Mouse (Mus musculus) midbrain, embryonic 10.5 days (tissue): ENCODE data around the gene Tmem163. TPM values are rescaled to one million over a fixed set of nuclear protein-coding genes. Genes with fewer than 3 reads are reported as not detected.

Source experiments
- DNase-seq: peaks from one replicate; pipeline ENCODE4 v3.0.0-alpha.2; 2017; ENCODE audit warnings: low spot score
- H3K27ac ChIP-seq: fragments of 300-500 bp; sonication (generic); replicated peaks from 2 replicates; pipeline ENCODE4 v1.5.1; 2016; ENCODE audit warnings: mild to moderate bottlenecking
- H3K27me3 ChIP-seq: fragments of 300-500 bp; sonication (generic); 2 replicates; pipeline ENCODE4 v1.6.1; 2016; ENCODE audit warnings: low read depth, mild to moderate bottlenecking; ENCODE audit not compliant: poor library complexity, severe bottlenecking
- H3K36me3 ChIP-seq: fragments of 300-500 bp; sonication (generic); 2 replicates; pipeline ENCODE4 v1.6.1; 2016; ENCODE audit warnings: mild to moderate bottlenecking, moderate library complexity
- H3K4me1 ChIP-seq: fragments of 300-500 bp; sonication (generic); 2 replicates; pipeline ENCODE4 v1.6.1; 2016
- H3K4me3 ChIP-seq: fragments of 300-500 bp; sonication (generic); 2 replicates; pipeline ENCODE4 v1.5.1; 2016; ENCODE audit warnings: mild to moderate bottlenecking, moderate library complexity
- H3K9me3 ChIP-seq: fragments of 300-500 bp; sonication (generic); replicated peaks from 2 replicates; pipeline ENCODE4 v1.6.1; 2016; ENCODE audit warnings: mild to moderate bottlenecking
- WGBS: fragments of 180-500 bp; shearing (Covaris S2); methylation state at CpG from one replicate; pipeline ENCODE4 v1.1.7; 2016; 5-methylcytosine and 5-hydroxymethylcytosine counted together
- polyA plus RNA-seq: library from polyadenylated mRNA; unstranded; fragments of >200 nt; fragmentation: Nextera tagmentation; extraction: Ambion mirVana; gene quantifications from 2 replicates; pipeline ENCODE4 v1.2.1, GENCODE M21; 2016

Tmem163 gene
- polyA plus RNA-seq, 1 experiment from 2014 or later = 11.0 TPM

GRCm38 (mm10) chr1:127508067-127508739, 171.1 kb downstream of the Tmem163 start:
- 88% methylated on average over 16 of the region's 16 CpGs for WGBS
- Histone ChIP-seq H3K9me3 (no peaks in the 10 kb centered on the region), H3K27ac (0 out of 2 replicates have a peak overlapping the region, but pooled peaks have one; percentile 46), H3K4me1 (no peaks in the 10 kb centered on the region), H3K36me3 (no peaks in the 10 kb centered on the region), H3K27me3 (no peaks in the 10 kb centered on the region), H3K4me3 (no peak overlapping the region)
- DNase-seq = no peak

GRCm38 (mm10) chr1:127507042-127507650, 172.2 kb downstream of the Tmem163 start:
- Histone ChIP-seq H3K4me1 (no peaks in the 10 kb centered on the region), H3K27me3 (no peaks in the 10 kb centered on the region), H3K27ac (peak overlapping the region; percentile 46; the same call in 1 of the 2 replicates), H3K4me3 (no peak overlapping the region), H3K9me3 (no peaks in the 10 kb centered on the region), H3K36me3 (no peaks in the 10 kb centered on the region)
- WGBS = 85% methylated on average over 10 of the region's 10 CpGs
- no peak for DNase-seq

GRCm38 (mm10) chr1:127500701-127501100, 178.6 kb downstream of the Tmem163 start:
- H3K27ac ChIP-seq = peak overlapping the region; percentile 60
- no peaks in the 10 kb centered on the region for H3K36me3 ChIP-seq
- H3K9me3 ChIP-seq = no peaks in the 10 kb centered on the region
- no peak overlapping the region for H3K4me3 ChIP-seq
- WGBS = 83% methylated on average over 17 of the region's 17 CpGs
- peaks cover 4% of the 10 kb centered on the region for H3K4me1 ChIP-seq
- no peaks in the 10 kb centered on the region for H3K27me3 ChIP-seq
- DNase-seq = no peak

GRCm38 (mm10) chr1:127500219-127500618, 179.1 kb downstream of the Tmem163 start:
- Histone ChIP-seq H3K4me3 (no peak overlapping the region), H3K27ac (no peak overlapping the region), H3K9me3 (no peaks in the 10 kb centered on the region), H3K27me3 (no peaks in the 10 kb centered on the region), H3K4me1 (peaks cover 4% of the 10 kb centered on the region), H3K36me3 (no peaks in the 10 kb centered on the region)
- peak; percentile 84 for DNase-seq
- 9% methylated on average over 8 of the region's 8 CpGs for WGBS

GRCm38 (mm10) chr1:127498746-127499145, 180.6 kb downstream of the Tmem163 start:
- Histone ChIP-seq H3K27me3 (no peaks in the 10 kb centered on the region), H3K4me3 (no peak overlapping the region), H3K9me3 (no peaks in the 10 kb centered on the region), H3K27ac (no peak overlapping the region), H3K4me1 (peaks cover 4% of the 10 kb centered on the region), H3K36me3 (no peaks in the 10 kb centered on the region)
- 68% methylated on average over 9 of the region's 9 CpGs for WGBS
- no peak for DNase-seq

GRCm38 (mm10) chr1:127496737-127497543, 182.4 kb downstream of the Tmem163 start:
- H3K4me1 ChIP-seq = peaks cover 4% of the 10 kb centered on the region
- no peak overlapping the region for H3K4me3 ChIP-seq
- WGBS = 37% methylated on average over 9 of the region's 9 CpGs
- H3K27me3 ChIP-seq = no peaks in the 10 kb centered on the region
- no peaks in the 10 kb centered on the region for H3K9me3 ChIP-seq
- H3K36me3 ChIP-seq = no peaks in the 10 kb centered on the region
- H3K27ac ChIP-seq = no peak overlapping the region
- DNase-seq = peak; percentile 67

- H3K27ac ChIP-seq = no peak overlapping the region
- no peaks in the 10 kb centered on the region for H3K4me1 ChIP-seq
- H3K9me3 ChIP-seq = no peaks in the 10 kb centered on the region
- 81% methylated on average over 4 of the region's 4 CpGs for WGBS
- H3K4me3 ChIP-seq = no peak overlapping the region
- H3K27me3 ChIP-seq = no peaks in the 10 kb centered on the region
- peaks cover 11% of the 10 kb centered on the region for H3K36me3 ChIP-seq
- DNase-seq = no peak
Observed at GRCm38 (mm10) chr1:127487161-127487560, 192.2 kb downstream of the Tmem163 start.

- Histone ChIP-seq H3K36me3 (peaks cover 13% of the 10 kb centered on the region), H3K27ac (no peak overlapping the region), H3K4me3 (no peak overlapping the region), H3K9me3 (no peaks in the 10 kb centered on the region), H3K4me1 (no peaks in the 10 kb centered on the region), H3K27me3 (no peaks in the 10 kb centered on the region)
- WGBS = 50% methylated on average over 7 of the region's 7 CpGs
- DNase-seq = peak; percentile 57
Observed at GRCm38 (mm10) chr1:127484826-127485225, 194.5 kb downstream of the Tmem163 start.

GRCm38 (mm10) chr1:127484188-127484587, 195.2 kb downstream of the Tmem163 start:
- no peak for DNase-seq
- H3K9me3 ChIP-seq = no peaks in the 10 kb centered on the region
- no peak overlapping the region for H3K4me3 ChIP-seq
- H3K27ac ChIP-seq = no peak overlapping the region
- 96% methylated on average over 8 of the region's 8 CpGs for WGBS
- H3K27me3 ChIP-seq = no peaks in the 10 kb centered on the region
- H3K4me1 ChIP-seq = 0 out of 2 replicates have a peak, but pooled peaks cover 2% of the 10 kb centered on the region
- peaks cover 13% of the 10 kb centered on the region for H3K36me3 ChIP-seq

- DNase-seq = no peak
- no peaks in the 10 kb centered on the region for H3K9me3 ChIP-seq
- peaks cover 19% of the 10 kb centered on the region for H3K36me3 ChIP-seq
- H3K27me3 ChIP-seq = no peaks in the 10 kb centered on the region
- H3K4me3 ChIP-seq = no peak overlapping the region
- H3K4me1 ChIP-seq = peaks cover 10% of the 10 kb centered on the region; the same call in 1 of the 2 replicates
- no peak overlapping the region for H3K27ac ChIP-seq
- 73% methylated on average over 10 of the region's 10 CpGs for WGBS
Observed at GRCm38 (mm10) chr1:127482911-127483310, 196.4 kb downstream of the Tmem163 start.

GRCm38 (mm10) chr1:127475756-127476155, 203.6 kb downstream of the Tmem163 start:
- Histone ChIP-seq H3K4me1 (peaks cover 10% of the 10 kb centered on the region; the same call in 1 of the 2 replicates), H3K27me3 (no peaks in the 10 kb centered on the region), H3K27ac (no peak overlapping the region), H3K4me3 (no peak overlapping the region), H3K9me3 (no peaks in the 10 kb centered on the region), H3K36me3 (peaks cover 32% of the 10 kb centered on the region)
- WGBS = 96% methylated on average over 5 of the region's 5 CpGs
- no peak for DNase-seq

GRCm38 (mm10) chr1:127470175-127470574, 209.2 kb downstream of the Tmem163 start:
- H3K27me3 ChIP-seq = no peaks in the 10 kb centered on the region
- H3K4me3 ChIP-seq = no peak overlapping the region
- no peak overlapping the region for H3K27ac ChIP-seq
- H3K9me3 ChIP-seq = no peaks in the 10 kb centered on the region
- no peaks in the 10 kb centered on the region for H3K4me1 ChIP-seq
- 84% methylated on average over 4 of the region's 4 CpGs for WGBS
- DNase-seq = no peak
- peaks cover 15% of the 10 kb centered on the region; the same call in 1 of the 2 replicates for H3K36me3 ChIP-seq
